Mouse (Mus musculus) small intestine, adult 2 months (tissue): ENCODE measurements around the gene Pard3.

Experiments used
- CTCF ChIP-seq: fragments of 200-500 bp; IDR thresholded peaks from 2 replicates; pipeline ENCODE4 v1.5.1; 2012; ENCODE audit warnings: low read depth, mild to moderate bottlenecking, control low read depth, inconsistent platforms, low read length, moderate library complexity, mixed read lengths; ENCODE audit not compliant: insufficient replicate concordance, insufficient read length; ENCODE audit errors: extremely low read depth
- POLR2A ChIP-seq: fragments of 200-500 bp; IDR thresholded peaks from 2 replicates; pipeline ENCODE4 v1.6.1; 2012; ENCODE audit warnings: low read depth, mild to moderate bottlenecking, control low read depth, inconsistent platforms, low read length, moderate library complexity

DNA sequence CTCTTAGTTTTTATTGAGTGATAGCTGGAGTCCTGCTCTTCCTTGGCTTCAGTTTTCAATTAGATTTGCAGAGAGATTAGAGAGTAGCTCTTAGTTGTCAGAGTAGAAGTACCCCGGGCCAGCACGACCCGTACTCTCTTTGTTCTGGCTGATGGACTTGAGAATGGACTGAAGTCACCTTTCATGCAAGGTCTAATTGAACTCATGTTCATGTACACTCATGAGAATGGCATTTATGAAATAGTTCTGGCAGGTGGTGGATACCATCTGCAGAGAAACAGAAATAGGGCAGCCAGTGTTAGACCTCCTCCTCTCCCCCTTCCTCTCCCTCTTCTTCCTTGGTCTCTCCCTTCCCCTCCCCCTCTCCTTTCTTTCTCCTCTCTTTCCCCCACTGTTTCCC lies 158.7 kb downstream of the Pard3 start:
- TF ChIP-seq POLR2A (no peak), CTCF (no peak)
